Mouse (Mus musculus) embryonic fibroblast, embryonic 13.5 days (primary cell): ENCODE measurements at regions not wholly inside any gene's neighbourhood (a gene's known extent, or its start where the extent isn't known, plus 50 kb on each side); places are given as distances from the start of the nearest gene placed in this dataset.

Source experiments
- CTCF ChIP-seq: IDR thresholded peaks from 2 replicates; pipeline ENCODE4 v1.5.1; 2011; ENCODE audit warnings: mild to moderate bottlenecking, control low read depth, low read length, moderate library complexity, borderline replicate concordance; ENCODE audit not compliant: insufficient read depth
- POLR2A ChIP-seq: IDR thresholded peaks from 2 replicates; pipeline ENCODE4 v1.6.1; 2011; ENCODE audit warnings: low read depth, mild to moderate bottlenecking, control low read depth, low read length, moderate library complexity

GRCm38 (mm10) chr11:44238051-44238450, 161.8 kb upstream of the Il12b start:
- TF ChIP-seq POLR2A: no peak
- no peak for TF ChIP-seq CTCF
